Mouse (Mus musculus): ENCODE data around the gene Hoxc11.

The Hoxc11 gene

GRCm38 (mm10) chr15:102937036-102937666 lies 17.1 kb upstream of the Hoxc11 start:
- DNase-seq (ENCODE audit: low spot score in 2 of 2), result no peak

- DNase-seq (ENCODE audit: low spot score in 2 of 2), result no peak
These were observed 14.7 kb upstream of the Hoxc11 start for GRCm38 (mm10) chr15:102939256-102940155.

- no peak for DNase-seq (ENCODE audit: low spot score in 2 of 2)
These were observed 11.3 kb upstream of the Hoxc11 start for GRCm38 (mm10) chr15:102942739-102943467.

GRCm38 (mm10) chr15:102943468-102943813 lies 10.8 kb upstream of the Hoxc11 start:
- DNase-seq (ENCODE audit: low spot score in 2 of 2), result no peak

- DNase-seq (ENCODE audit: low spot score in 2 of 2), result no peak
These were observed 8.8 kb upstream of the Hoxc11 start for GRCm38 (mm10) chr15:102945185-102946077.

- no peak for DNase-seq (ENCODE audit: low spot score in 2 of 2)
These were observed 7.0 kb upstream of the Hoxc11 start for GRCm38 (mm10) chr15:102947276-102947675.

- no peak for DNase-seq (ENCODE audit: low spot score in 2 of 2)
These were observed 5.4 kb upstream of the Hoxc11 start for GRCm38 (mm10) chr15:102948842-102949241.

GRCm38 (mm10) chr15:102949696-102950095 lies 4.5 kb upstream of the Hoxc11 start:
- DNase-seq (ENCODE audit: low spot score in 2 of 2), result no peak

GRCm38 (mm10) chr15:102950877-102951276 lies 3.4 kb upstream of the Hoxc11 start:
- no peak for DNase-seq (ENCODE audit: low spot score in 2 of 2)

- no peak for DNase-seq (ENCODE audit: low spot score in 2 of 2)
These were observed 666 bp upstream of the Hoxc11 start for GRCm38 (mm10) chr15:102953561-102953960.

- no peak for DNase-seq (ENCODE audit: low spot score in 2 of 2)
These were observed 768 bp downstream of the Hoxc11 start for GRCm38 (mm10) chr15:102955007-102955382.

GRCm38 (mm10) chr15:102955833-102956640 lies 1.8 kb downstream of the Hoxc11 start:
- DNase-seq (ENCODE audit: low spot score in 2 of 2), result no peak

- DNase-seq (ENCODE audit: low spot score in 2 of 2), result no peak
These were observed 2.7 kb downstream of the Hoxc11 start for GRCm38 (mm10) chr15:102956906-102957305.

- DNase-seq (ENCODE audit: low spot score in 2 of 2), result no peak
These were observed 5.5 kb downstream of the Hoxc11 start for GRCm38 (mm10) chr15:102959663-102960191.

- no peak for DNase-seq (ENCODE audit: low spot score in 2 of 2)
These were observed 7.5 kb downstream of the Hoxc11 start for GRCm38 (mm10) chr15:102961728-102962127.

- DNase-seq (ENCODE audit: low spot score in 2 of 2), result no peak
These were observed 8.3 kb downstream of the Hoxc11 start for GRCm38 (mm10) chr15:102962492-102962891.

GRCm38 (mm10) chr15:102963259-102963658 lies 9.0 kb downstream of the Hoxc11 start:
- no peak for DNase-seq (ENCODE audit: low spot score in 2 of 2)

GRCm38 (mm10) chr15:102963671-102964640 lies 9.7 kb downstream of the Hoxc11 start:
- DNase-seq (ENCODE audit: low spot score in 2 of 2), result no peak
